Mouse (Mus musculus): ENCODE results near the gene Stxbp1. TPM values are rescaled to one million over a fixed set of nuclear protein-coding genes. Genes with fewer than 3 reads are reported as not detected.

Stxbp1 gene
- polyA plus RNA-seq, 1 experiment from 2014 or later, result 127 TPM

DNA sequence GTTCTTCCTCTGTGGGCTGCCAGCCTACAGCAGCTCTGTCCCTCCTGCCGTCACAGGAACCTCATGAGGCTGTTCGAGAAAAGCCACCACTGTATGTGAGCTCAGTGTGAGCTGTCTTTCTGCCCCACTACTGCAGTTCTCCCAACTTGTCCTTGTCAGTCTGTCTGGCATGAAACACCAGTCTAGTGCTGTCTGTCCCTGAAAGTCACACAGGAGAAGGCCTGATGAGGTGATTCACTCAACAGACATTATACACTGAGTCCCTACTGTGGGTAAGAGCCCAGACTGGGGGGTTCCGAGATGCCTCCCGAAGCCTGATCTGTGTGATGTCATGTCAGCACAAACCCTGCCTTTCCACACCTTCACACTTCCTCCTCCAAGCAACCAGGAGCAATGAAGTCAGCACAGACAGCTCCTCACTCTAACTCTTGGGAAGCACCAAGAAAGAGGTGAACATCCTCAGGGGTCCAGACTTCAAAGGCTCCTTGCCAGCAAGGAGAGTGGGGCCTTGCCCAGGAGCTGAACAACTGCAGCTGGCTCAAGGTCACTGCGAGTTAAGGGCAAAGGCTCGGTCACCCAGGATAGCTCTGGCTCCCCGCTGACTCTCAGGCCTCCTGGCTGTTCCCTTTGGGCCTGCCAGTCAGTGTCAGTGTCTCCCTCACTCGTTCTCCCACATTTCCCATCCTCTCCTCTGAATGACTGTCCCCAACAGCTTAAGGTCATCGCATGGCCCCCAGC lies 8.7 kb downstream of the Stxbp1 start:
- no peak overlapping the region for H3K4me2 ChIP-seq (ENCODE audit: low read length)
- no peak overlapping the region for H3K9ac ChIP-seq (ENCODE audit: low read length)
- no peaks in the 10 kb centered on the region for H3K36me3 ChIP-seq (ENCODE audit: control insufficient read depth, insufficient read depth, low read length)
- no peak overlapping the region for H3K27ac ChIP-seq (ENCODE audit: low read depth, low read length)
- ATAC-seq (no peak), DNase-seq (ENCODE audit: low spot score) (no peak)
- H3K27me3 ChIP-seq (replicated peaks; ENCODE audit: control insufficient read depth, insufficient read depth, low read length), result no peaks in the 10 kb centered on the region
- H3K4me1 ChIP-seq (ENCODE audit: control insufficient read depth, insufficient read depth, low read length), result peaks cover 2% of the 10 kb centered on the region; the same call in 1 of the 2 replicates
- H3K4me3 ChIP-seq (ENCODE audit: low read depth, low read length), result no peak overlapping the region
- no peaks in the 10 kb centered on the region for H3K9me3 ChIP-seq (replicated peaks; ENCODE audit: control insufficient read depth, low read length)
- 65% methylated on average over 9 of the region's 9 CpGs for WGBS

GRCm38 (mm10) chr2:32835588-32835987 lies 11.5 kb downstream of the Stxbp1 start:
- Histone ChIP-seq H3K9ac (ENCODE audit: low read length) (no peak overlapping the region), H3K4me2 (ENCODE audit: low read length) (no peak overlapping the region), H3K27ac (ENCODE audit: low read depth, low read length) (0 out of 2 replicates have a peak overlapping the region, but pooled peaks have one; percentile 21), H3K27me3 (replicated peaks; ENCODE audit: control insufficient read depth, insufficient read depth, low read length) (no peaks in the 10 kb centered on the region), H3K4me1 (ENCODE audit: control insufficient read depth, insufficient read depth, low read length) (peaks cover 2% of the 10 kb centered on the region; the same call in 1 of the 2 replicates), H3K36me3 (ENCODE audit: control insufficient read depth, insufficient read depth, low read length) (no peaks in the 10 kb centered on the region), H3K9me3 (replicated peaks; ENCODE audit: control insufficient read depth, low read length) (no peaks in the 10 kb centered on the region), H3K4me3 (ENCODE audit: low read depth, low read length) (no peak overlapping the region)
- DNase-seq (ENCODE audit: low spot score) (no peak), ATAC-seq (no peak)

GRCm38 (mm10) chr2:32834496-32834895 lies 12.5 kb downstream of the Stxbp1 start:
- no peak overlapping the region for H3K27ac ChIP-seq (ENCODE audit: low read depth, low read length)
- DNase-seq (ENCODE audit: low spot score), result no peak
- WGBS, result 76% methylated on average over 7 of the region's 7 CpGs

DNA sequence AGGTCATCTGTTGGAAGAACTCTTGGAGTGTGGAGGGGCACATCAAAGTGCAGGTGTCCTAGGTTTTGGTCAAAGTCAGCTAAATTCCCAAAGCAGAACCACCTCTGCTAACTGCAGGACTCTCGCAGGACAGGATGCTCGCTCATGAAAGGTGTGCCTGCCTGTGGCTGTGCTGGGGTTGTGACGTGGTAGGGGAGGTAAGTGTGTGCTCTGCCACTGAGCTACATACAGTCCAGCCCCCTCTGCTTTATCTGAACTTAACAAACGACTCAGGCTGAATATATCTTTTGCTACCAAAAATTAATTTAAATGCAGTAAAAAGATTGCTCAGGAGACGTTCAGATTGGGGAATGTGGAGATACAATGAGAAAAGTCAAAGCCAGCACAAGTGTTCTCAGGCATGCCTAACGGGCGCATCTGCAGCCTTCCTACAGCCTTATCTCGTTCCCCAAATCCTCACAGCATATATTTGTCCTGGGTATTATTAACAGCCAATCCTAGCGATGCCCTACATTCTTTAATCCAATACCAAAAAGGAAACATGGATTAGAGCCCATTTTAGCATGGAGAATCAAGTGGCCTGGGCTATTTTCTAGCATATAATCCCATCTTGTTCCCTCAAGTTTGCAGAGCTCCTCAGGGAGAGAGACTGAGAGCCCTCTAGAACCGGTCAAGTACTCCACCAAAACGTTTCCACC lies 17.9 kb downstream of the Stxbp1 start:
- no peak for DNase-seq (ENCODE audit: low spot score)
- Histone ChIP-seq H3K4me3 (ENCODE audit: low read depth, low read length) (no peak overlapping the region), H3K9ac (ENCODE audit: low read length) (no peak overlapping the region), H3K36me3 (ENCODE audit: control insufficient read depth, insufficient read depth, low read length) (no peaks in the 10 kb centered on the region), H3K4me2 (ENCODE audit: low read length) (no peak overlapping the region), H3K4me1 (ENCODE audit: control insufficient read depth, insufficient read depth, low read length) (0 out of 2 replicates have a peak, but pooled peaks cover 5% of the 10 kb centered on the region), H3K27me3 (replicated peaks; ENCODE audit: control insufficient read depth, insufficient read depth, low read length) (no peaks in the 10 kb centered on the region), H3K9me3 (replicated peaks; ENCODE audit: control insufficient read depth, low read length) (no peaks in the 10 kb centered on the region), H3K27ac (ENCODE audit: low read depth, low read length) (no peak overlapping the region)
- WGBS, result 81% methylated on average over 11 of the region's 11 CpGs
- no peak for ATAC-seq

More at GRCm38 (mm10) chr2:32834496-32834895, 12.5 kb downstream of the Stxbp1 start:
- Histone ChIP-seq H3K36me3 (ENCODE audit: control insufficient read depth, insufficient read depth, low read length) (no peaks in the 10 kb centered on the region), H3K9ac (ENCODE audit: low read length) (no peak overlapping the region), H3K27me3 (replicated peaks; ENCODE audit: control insufficient read depth, insufficient read depth, low read length) (no peaks in the 10 kb centered on the region), H3K4me3 (ENCODE audit: low read depth, low read length) (no peak overlapping the region), H3K4me1 (ENCODE audit: control insufficient read depth, insufficient read depth, low read length) (peaks cover 2% of the 10 kb centered on the region; the same call in 1 of the 2 replicates), H3K9me3 (replicated peaks; ENCODE audit: control insufficient read depth, low read length) (no peaks in the 10 kb centered on the region), H3K4me2 (ENCODE audit: low read length) (no peak overlapping the region)
- ATAC-seq, result no peak

DNA sequence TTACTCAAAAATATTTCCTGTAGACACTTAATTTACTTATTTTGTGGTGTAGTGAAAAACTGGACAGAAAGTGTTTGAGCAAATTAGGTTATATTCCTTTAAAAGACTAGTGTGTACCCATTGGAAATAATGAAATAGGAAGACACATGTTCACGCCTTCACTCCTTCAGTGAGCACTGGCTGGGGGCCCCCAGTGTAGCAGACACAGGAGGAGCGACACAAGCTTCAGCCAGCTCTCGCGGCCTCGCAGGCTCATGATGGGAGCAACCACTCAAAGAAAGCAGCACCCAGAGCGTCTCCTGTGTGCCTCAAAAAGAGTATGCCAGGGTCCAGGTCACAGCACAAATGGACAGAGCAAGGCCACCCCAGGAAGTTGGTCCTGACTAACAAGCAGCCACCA lies 21.2 kb downstream of the Stxbp1 start:
- DNase-seq (ENCODE audit: low spot score), result no peak
- WGBS, result 76% methylated on average over 6 of the region's 6 CpGs
- no peak overlapping the region for H3K9ac ChIP-seq (ENCODE audit: low read length)

GRCm38 (mm10) chr2:32824778-32825177 lies 22.3 kb downstream of the Stxbp1 start:
- H3K9me3 ChIP-seq (replicated peaks; ENCODE audit: control insufficient read depth, low read length), result no peaks in the 10 kb centered on the region
- ATAC-seq, result no peak
- H3K4me3 ChIP-seq (ENCODE audit: low read depth, low read length), result no peak overlapping the region
- H3K4me2 ChIP-seq (ENCODE audit: low read length), result no peak overlapping the region
- 0 out of 2 replicates have a peak, but pooled peaks cover 5% of the 10 kb centered on the region for H3K4me1 ChIP-seq (ENCODE audit: control insufficient read depth, insufficient read depth, low read length)
- H3K27ac ChIP-seq (ENCODE audit: low read depth, low read length), result no peak overlapping the region
- peaks cover 9% of the 10 kb centered on the region for H3K36me3 ChIP-seq (ENCODE audit: control insufficient read depth, insufficient read depth, low read length)
- DNase-seq (ENCODE audit: low spot score), result no peak
- H3K9ac ChIP-seq (ENCODE audit: low read length), result no peak overlapping the region
- no peaks in the 10 kb centered on the region for H3K27me3 ChIP-seq (replicated peaks; ENCODE audit: control insufficient read depth, insufficient read depth, low read length)
- 83% methylated on average over 1 of the region's 1 CpGs for WGBS

More for the DNA sequence above, 21.2 kb downstream of the Stxbp1 start:
- ATAC-seq, result no peak
- Histone ChIP-seq H3K27ac (ENCODE audit: low read depth, low read length) (no peak overlapping the region), H3K9me3 (replicated peaks; ENCODE audit: control insufficient read depth, low read length) (no peaks in the 10 kb centered on the region), H3K4me3 (ENCODE audit: low read depth, low read length) (no peak overlapping the region), H3K36me3 (ENCODE audit: control insufficient read depth, insufficient read depth, low read length) (peaks cover 4% of the 10 kb centered on the region; the same call in 1 of the 2 replicates), H3K4me1 (ENCODE audit: control insufficient read depth, insufficient read depth, low read length) (0 out of 2 replicates have a peak, but pooled peaks cover 5% of the 10 kb centered on the region), H3K27me3 (replicated peaks; ENCODE audit: control insufficient read depth, insufficient read depth, low read length) (no peaks in the 10 kb centered on the region), H3K4me2 (ENCODE audit: low read length) (no peak overlapping the region)

DNA sequence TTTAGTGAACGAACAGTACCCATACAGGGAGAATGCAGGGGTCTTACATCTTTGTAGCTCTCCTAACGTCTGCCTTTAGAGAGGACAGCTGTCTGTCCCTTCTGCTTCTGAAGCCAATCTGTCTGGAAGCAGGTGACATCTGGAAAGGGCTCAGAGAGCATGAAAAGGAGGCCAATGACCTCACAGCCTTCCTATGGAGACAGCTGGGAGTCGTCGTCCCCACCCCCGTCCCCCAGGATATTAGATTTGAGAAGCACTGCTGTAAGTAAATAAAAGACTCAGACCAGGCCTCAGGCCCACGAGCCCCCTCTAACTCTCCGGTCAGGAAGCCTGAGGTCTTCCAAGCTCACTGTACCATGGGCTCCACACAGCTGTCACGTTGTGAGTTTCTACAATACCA lies 22.9 kb downstream of the Stxbp1 start:
- ATAC-seq, result no peak
- 56% methylated on average over 8 of the region's 8 CpGs for WGBS
- 0 out of 2 replicates have a peak, but pooled peaks cover 5% of the 10 kb centered on the region for H3K4me1 ChIP-seq (ENCODE audit: control insufficient read depth, insufficient read depth, low read length)
- H3K4me3 ChIP-seq (ENCODE audit: low read depth, low read length), result no peak overlapping the region
- H3K9me3 ChIP-seq (replicated peaks; ENCODE audit: control insufficient read depth, low read length), result no peaks in the 10 kb centered on the region
- DNase-seq (ENCODE audit: low spot score), result peak; percentile 16
- H3K27me3 ChIP-seq (replicated peaks; ENCODE audit: control insufficient read depth, insufficient read depth, low read length), result no peaks in the 10 kb centered on the region
- no peak overlapping the region for H3K27ac ChIP-seq (ENCODE audit: low read depth, low read length)
- H3K36me3 ChIP-seq (ENCODE audit: control insufficient read depth, insufficient read depth, low read length), result peaks cover 12% of the 10 kb centered on the region
- H3K4me2 ChIP-seq (ENCODE audit: low read length), result no peak overlapping the region
- no peak overlapping the region; the same call in 1 of the 2 replicates for H3K9ac ChIP-seq (ENCODE audit: low read length)

- H3K9ac ChIP-seq (ENCODE audit: low read length), result no peak overlapping the region; the same call in 1 of the 2 replicates
- H3K9me3 ChIP-seq (replicated peaks; ENCODE audit: control insufficient read depth, low read length), result no peaks in the 10 kb centered on the region
- 74% methylated on average over 8 of the region's 8 CpGs for WGBS
- no peak overlapping the region for H3K4me2 ChIP-seq (ENCODE audit: low read length)
- H3K4me1 ChIP-seq (ENCODE audit: control insufficient read depth, insufficient read depth, low read length), result 0 out of 2 replicates have a peak, but pooled peaks cover 5% of the 10 kb centered on the region
- no peak overlapping the region; the same call in 1 of the 2 replicates for H3K27ac ChIP-seq (ENCODE audit: low read depth, low read length)
- H3K36me3 ChIP-seq (ENCODE audit: control insufficient read depth, insufficient read depth, low read length), result peaks cover 14% of the 10 kb centered on the region
- no peak for ATAC-seq
- H3K27me3 ChIP-seq (replicated peaks; ENCODE audit: control insufficient read depth, insufficient read depth, low read length), result no peaks in the 10 kb centered on the region
- H3K4me3 ChIP-seq (ENCODE audit: low read depth, low read length), result no peak overlapping the region
- DNase-seq (ENCODE audit: low spot score), result no peak
Observed at GRCm38 (mm10) chr2:32823579-32824154, 23.4 kb downstream of the Stxbp1 start.
